In genomic region chr17:65950622-65951404, GRCm38 (mm10) we compare ENCODE assay signal across 8 mouse cellular contexts. TPM values are rescaled to one million over a fixed set of nuclear protein-coding genes. Genes with fewer than 3 reads are reported as not detected.
DNase-seq lines count a peak whose midpoint lies in the region; ATAC-seq and TF ChIP-seq lines count a peak whose summit lies in the region.

Gene Twsg1, minus strand, starts transcription at chr17:65951226.

- peak within 1 kb of the TSS; percentile 70 for H3K4me2 ChIP-seq in kidney, embryonic 15.5 days

- H3K27ac ChIP-seq in bone marrow macrophage, adult 2 months (ENCODE audit: insufficient read depth, low read depth, low read length): no peak within 1 kb of the TSS
- peak within 1 kb of the TSS; percentile 11; the same call in 1 of the 2 replicates for H3K27ac ChIP-seq in embryonic fibroblast, embryonic 13.5 days (ENCODE audit: insufficient read depth, low read length)
- H3K27ac ChIP-seq in heart, embryonic 10.5 days: peak within 1 kb of the TSS; percentile 98
- peak within 1 kb of the TSS; percentile 90 for H3K27ac ChIP-seq in kidney, embryonic 15.5 days

- no peaks in the 10 kb centered on the region for H3K9me3 ChIP-seq in heart, embryonic 10.5 days
- H3K9me3 ChIP-seq in kidney, embryonic 15.5 days (replicated peaks): no peaks in the 10 kb centered on the region

- no peaks in the 10 kb centered on the region for H3K27me3 ChIP-seq in heart, embryonic 10.5 days (ENCODE audit: insufficient read depth, poor library complexity, severe bottlenecking)
- H3K27me3 ChIP-seq in kidney, embryonic 15.5 days: no peaks in the 10 kb centered on the region

- peak; percentile 93 for DNase-seq in A20 (ENCODE audit: low read depth, low spot score)
- DNase-seq in heart, embryonic 10.5 days (ENCODE audit: low spot score): peak; percentile 94
- peak; percentile 97 for DNase-seq in liver
- peak; percentile 98 to 99 for DNase-seq in spleen, postnatal 4 days (ENCODE audit: low spot score in 2 of 2)

- H3K4me3 ChIP-seq in bone marrow macrophage, adult 2 months (ENCODE audit: insufficient read depth, low read length): peak within 1 kb of the TSS; percentile 81
- peak within 1 kb of the TSS; percentile 81 for H3K4me3 ChIP-seq in embryonic fibroblast, embryonic 13.5 days (ENCODE audit: insufficient read depth, low read length)
- peak within 1 kb of the TSS; percentile 96 for H3K4me3 ChIP-seq in heart, embryonic 10.5 days
- peak within 1 kb of the TSS; percentile 94 for H3K4me3 ChIP-seq in kidney, embryonic 15.5 days (replicated peaks)

- peaks cover 23% of the 10 kb centered on the region for H3K36me3 ChIP-seq in heart, embryonic 10.5 days
- peaks cover 29% of the 10 kb centered on the region for H3K36me3 ChIP-seq in kidney, embryonic 15.5 days

- TF ChIP-seq CTCF in bone marrow macrophage, adult 2 months (IDR thresholded peaks at IDR 0.05; ENCODE audit: low read depth, low read length): peak; percentile 44; the same call in 1 of the 2 replicates
- peak; percentile 48 for TF ChIP-seq CTCF in embryonic fibroblast, embryonic 13.5 days (IDR thresholded peaks at IDR 0.05; ENCODE audit: borderline replicate concordance, insufficient read depth, low read length)

- peaks cover 11% of the 10 kb centered on the region for H3K4me1 ChIP-seq in bone marrow macrophage, adult 2 months (ENCODE audit: control insufficient read depth, insufficient read depth, low read length)
- peaks cover 2% of the 10 kb centered on the region for H3K4me1 ChIP-seq in embryonic fibroblast, embryonic 13.5 days (ENCODE audit: control insufficient read depth, insufficient read depth, low read length)
- H3K4me1 ChIP-seq in heart, embryonic 10.5 days: peaks cover 18% of the 10 kb centered on the region; the same call in 1 of the 2 replicates
- H3K4me1 ChIP-seq in kidney, embryonic 15.5 days: peaks cover 20% of the 10 kb centered on the region

- peak; percentile 97 for ATAC-seq in kidney, embryonic 15.5 days (replicated peaks; ENCODE audit: low FRiP score)
- peak; percentile 84 for ATAC-seq in monocyte, adult 5-6 weeks (replicated peaks; ENCODE audit: insufficient number of reproducible peaks, low FRiP score, low TSS enrichment, poor library complexity, severe bottlenecking)

- under 1% methylated on average over 87 of the region's 87 CpGs for WGBS in heart, embryonic 10.5 days
- under 1% methylated on average over 87 of the region's 87 CpGs for WGBS in kidney, embryonic 15.5 days

- peak within 1 kb of the TSS; percentile 95 for H3K9ac ChIP-seq in kidney, embryonic 15.5 days

- TF ChIP-seq POLR2A in bone marrow macrophage, adult 2 months (IDR thresholded peaks at IDR 0.05; ENCODE audit: borderline replicate concordance, low read depth, low read length): no peak
- peak; percentile 67 for TF ChIP-seq POLR2A in embryonic fibroblast, embryonic 13.5 days (IDR thresholded peaks at IDR 0.05; ENCODE audit: low read depth, low read length)

RNA-seq across cellular contexts. Expression of gene Twsg1, which starts in this region (rescaled TPM):
- polyA plus RNA-seq in bone marrow macrophage, adult 2 months (2012; ENCODE audit: insufficient read depth, insufficient read length, missing spikeins): 15.8 and 16.1 TPM in 2 replicates
- polyA plus RNA-seq in embryonic fibroblast, embryonic 13.5 days (2011; ENCODE audit: insufficient read length, low read depth, missing spikeins): 122 and 126 TPM in 2 replicates
- 74.4 and 79.4 TPM in 2 replicates for polyA plus RNA-seq in heart, embryonic 10.5 days (2016; fragmentation: Nextera tagmentation; extraction: Ambion mirVana)
- polyA plus RNA-seq in kidney, embryonic 15.5 days (2015; fragmentation: Nextera tagmentation; extraction: Ambion mirVana): 115 and 118 TPM in 2 replicates
- 4.4 to 6.4 TPM (median 5.1 TPM) in 3 replicates for total RNA-seq in monocyte, adult 5-6 weeks (2017)
